ENCODE assay signal across 8 mouse cellular contexts in genomic region chr8:105900941-105901616, GRCm38 (mm10). TPM values are rescaled to one million over a fixed set of nuclear protein-coding genes. Genes with fewer than 3 reads are reported as not detected.
DNase-seq lines count a peak whose midpoint lies in the region; ATAC-seq and TF ChIP-seq lines count a peak whose summit lies in the region.

No protein-coding gene starts in this region.

- H3K9me3 ChIP-seq in kidney, embryonic 15.5 days (replicated peaks), result no peaks in the 10 kb centered on the region
- no peaks in the 10 kb centered on the region for H3K9me3 ChIP-seq in ES-E14 (ENCODE audit: control insufficient read depth, insufficient read depth, low read depth, low read length)
- no peaks in the 10 kb centered on the region for H3K9me3 ChIP-seq in forebrain, embryonic 13.5 days (replicated peaks)
- no peaks in the 10 kb centered on the region for H3K9me3 ChIP-seq in liver, embryonic 15.5 days (replicated peaks)

- H3K4me1 ChIP-seq in kidney, embryonic 15.5 days, result peaks cover 12% of the 10 kb centered on the region
- no peaks in the 10 kb centered on the region for H3K4me1 ChIP-seq in ES-E14 (ENCODE audit: control insufficient read depth in 2 of 2, insufficient read depth in 2 of 2, low read length in 2 of 2, poor library complexity in 1 of 2)
- peaks cover 14% of the 10 kb centered on the region for H3K4me1 ChIP-seq in forebrain, embryonic 13.5 days
- peaks cover 22% of the 10 kb centered on the region for H3K4me1 ChIP-seq in liver, embryonic 15.5 days (replicated peaks)

- no peak for DNase-seq in kidney, postnatal 10 days
- DNase-seq in ES-E14 (ENCODE audit: low read depth, low spot score), result no peak
- no peak for DNase-seq in right cerebral cortex, postnatal 36 days (ENCODE audit: low spot score in 2 of 2)
- no peak for DNase-seq in gastrocnemius, postnatal 25 days
- DNase-seq in right cerebral cortex, postnatal 14 days, result no peak

- peak overlapping the region; percentile 72 for H3K4me2 ChIP-seq in kidney, embryonic 15.5 days
- peak overlapping the region; percentile 90 for H3K4me2 ChIP-seq in forebrain, embryonic 13.5 days
- H3K4me2 ChIP-seq in liver, embryonic 15.5 days, result peak overlapping the region; percentile 77

- H3K9ac ChIP-seq in kidney, embryonic 15.5 days, result peak overlapping the region; percentile 100
- H3K9ac ChIP-seq in ES-E14 (ENCODE audit: insufficient read depth, low read depth, low read length, poor library complexity, severe bottlenecking), result peak overlapping the region; percentile 93
- H3K9ac ChIP-seq in forebrain, embryonic 13.5 days, result peak overlapping the region; percentile 97
- peak overlapping the region; percentile 99 for H3K9ac ChIP-seq in liver, embryonic 15.5 days

- ATAC-seq in kidney, embryonic 15.5 days (replicated peaks; ENCODE audit: low FRiP score), result 0 out of 2 replicates have a peak, but pooled peaks have one; percentile 8
- ATAC-seq in forebrain, embryonic 13.5 days, result no peak
- peak; percentile 57 for ATAC-seq in liver, embryonic 15.5 days (ENCODE audit: insufficient read depth)

- peak overlapping the region; percentile 91 for H3K27ac ChIP-seq in kidney, embryonic 15.5 days
- H3K27ac ChIP-seq in ES-E14 (ENCODE audit: insufficient read depth, low read depth, low read length, poor library complexity, severe bottlenecking), result 0 out of 2 replicates have a peak overlapping the region, but pooled peaks have one; percentile 26
- H3K27ac ChIP-seq in forebrain, embryonic 13.5 days, result peak overlapping the region; percentile 84; the same call in 1 of the 2 replicates
- peak overlapping the region; percentile 96 for H3K27ac ChIP-seq in liver, embryonic 15.5 days (replicated peaks)

- H3K27me3 ChIP-seq in kidney, embryonic 15.5 days, result no peaks in the 10 kb centered on the region
- H3K27me3 ChIP-seq in forebrain, embryonic 13.5 days, result no peaks in the 10 kb centered on the region
- no peaks in the 10 kb centered on the region for H3K27me3 ChIP-seq in liver, embryonic 15.5 days

- 30% methylated on average over 16 of the region's 16 CpGs for WGBS in kidney, embryonic 15.5 days
- 39% methylated on average over 16 of the region's 16 CpGs for WGBS in forebrain, embryonic 13.5 days
- whole genome bisulfite sequencing in liver, embryonic 15.5 days (ENCODE audit: insufficient replicate concordance), result 12% methylated on average over 16 of the region's 16 CpGs

- in situ Hi-C loops in ES-E14 (cut with MboI; ENCODE audit: low sequenced_read_pairs in 2 of 2, unreplicated experiment in 2 of 2), result no loop called here

- H3K4me3 ChIP-seq in kidney, embryonic 15.5 days (replicated peaks), result peak overlapping the region; percentile 94
- peak overlapping the region; percentile 89 to 92 for H3K4me3 ChIP-seq in ES-E14 (ENCODE audit: insufficient read depth in 1 of 2, low read depth in 1 of 2, low read length in 2 of 2, poor library complexity in 1 of 2, severe bottlenecking in 1 of 2)
- peak overlapping the region; percentile 95 for H3K4me3 ChIP-seq in forebrain, embryonic 13.5 days
- peak overlapping the region; percentile 97 for H3K4me3 ChIP-seq in liver, embryonic 15.5 days (replicated peaks)

- H3K36me3 ChIP-seq in kidney, embryonic 15.5 days, result peaks cover 8% of the 10 kb centered on the region; the same call in 1 of the 2 replicates
- no peaks in the 10 kb centered on the region for H3K36me3 ChIP-seq in ES-E14 (ENCODE audit: control insufficient read depth, insufficient read depth, low read length, poor library complexity, severe bottlenecking)
- no peaks in the 10 kb centered on the region for H3K36me3 ChIP-seq in forebrain, embryonic 13.5 days (ENCODE audit: poor library complexity, severe bottlenecking)
- 0 out of 2 replicates have a peak, but pooled peaks cover 3% of the 10 kb centered on the region for H3K36me3 ChIP-seq in liver, embryonic 15.5 days (replicated peaks)

TF ChIP-seq in ES-E14, 5 proteins besides CTCF, POLR2A, EP300 and RAD21:
- TF ChIP-seq HCFC1 (IDR thresholded peaks at IDR 0.05; ENCODE audit: borderline replicate concordance, insufficient read depth, low read length), result no peak

RNA-seq across cellular contexts. Expression of gene Pskh1, which starts 0.8 kb away (rescaled TPM):
- polyA plus RNA-seq in kidney, embryonic 15.5 days (2015; fragmentation: Nextera tagmentation; extraction: Ambion mirVana), result 36.4 and 41.9 TPM in 2 replicates
- total RNA-seq in ES-E14 (2012; rRNA removed), result 13.2 and 13.7 TPM in 2 replicates
- 12.8 and 14.4 TPM in 2 replicates for polyA plus RNA-seq in forebrain, embryonic 13.5 days (2015; fragmentation: Nextera tagmentation; extraction: Ambion mirVana)
- polyA plus RNA-seq in liver, embryonic 15.5 days (2015; fragmentation: Nextera tagmentation; extraction: Ambion mirVana), result 10.3 and 12.5 TPM in 2 replicates
- 10 to 100 TPM in 1 of 2 experiments, 1 to 10 TPM in 1; 10.0 to 10.7 TPM for total RNA-seq in gastrocnemius, postnatal 25 days (2021)

RNA-seq across cellular contexts. Expression of gene Nrn1l, which starts 7.7 kb away (rescaled TPM):
- polyA plus RNA-seq in kidney, embryonic 15.5 days (2015; fragmentation: Nextera tagmentation; extraction: Ambion mirVana), result 0.78 and 0.92 TPM in 2 replicates
- total RNA-seq in ES-E14 (2012; rRNA removed), result 2.1 and 2.7 TPM in 2 replicates
- polyA plus RNA-seq in forebrain, embryonic 13.5 days (2015; fragmentation: Nextera tagmentation; extraction: Ambion mirVana), result 0.50 and 0.84 TPM in 2 replicates
- polyA plus RNA-seq in liver, embryonic 15.5 days (2015; fragmentation: Nextera tagmentation; extraction: Ambion mirVana), result not detected in 2 replicates
- total RNA-seq in gastrocnemius, postnatal 25 days (2021), result not detected

RNA-seq across cellular contexts. Expression of gene Edc4, which starts 20.4 kb away (rescaled TPM):
- polyA plus RNA-seq in kidney, embryonic 15.5 days (2015; fragmentation: Nextera tagmentation; extraction: Ambion mirVana), result 47.1 and 51.9 TPM in 2 replicates
- 93.9 and 117 TPM in 2 replicates for total RNA-seq in ES-E14 (2012; rRNA removed)
- 46.4 and 56.9 TPM in 2 replicates for polyA plus RNA-seq in forebrain, embryonic 13.5 days (2015; fragmentation: Nextera tagmentation; extraction: Ambion mirVana)
- polyA plus RNA-seq in liver, embryonic 15.5 days (2015; fragmentation: Nextera tagmentation; extraction: Ambion mirVana), result 15.3 and 15.5 TPM in 2 replicates
- total RNA-seq in gastrocnemius, postnatal 25 days (2021), result 10 to 100 TPM; 17.5 to 18.4 TPM

RNA-seq across cellular contexts. Expression of gene Ctrl, which starts 32.6 kb away (rescaled TPM):
- 1.2 and 1.7 TPM in 2 replicates for polyA plus RNA-seq in kidney, embryonic 15.5 days (2015; fragmentation: Nextera tagmentation; extraction: Ambion mirVana)
- 3.6 and 5.3 TPM in 2 replicates for total RNA-seq in ES-E14 (2012; rRNA removed)
- 1.9 TPM in 2 replicates for polyA plus RNA-seq in forebrain, embryonic 13.5 days (2015; fragmentation: Nextera tagmentation; extraction: Ambion mirVana)
- 0.20 and 0.36 TPM in 2 replicates for polyA plus RNA-seq in liver, embryonic 15.5 days (2015; fragmentation: Nextera tagmentation; extraction: Ambion mirVana)
- total RNA-seq in gastrocnemius, postnatal 25 days (2021), result not detected

RNA-seq across cellular contexts. Expression of gene Psmb10, which starts 37.2 kb away (rescaled TPM):
- 43.8 and 44.5 TPM in 2 replicates for polyA plus RNA-seq in kidney, embryonic 15.5 days (2015; fragmentation: Nextera tagmentation; extraction: Ambion mirVana)
- 70.9 and 81.5 TPM in 2 replicates for total RNA-seq in ES-E14 (2012; rRNA removed)
- 29.0 and 29.1 TPM in 2 replicates for polyA plus RNA-seq in forebrain, embryonic 13.5 days (2015; fragmentation: Nextera tagmentation; extraction: Ambion mirVana)
- 45.0 and 47.9 TPM in 2 replicates for polyA plus RNA-seq in liver, embryonic 15.5 days (2015; fragmentation: Nextera tagmentation; extraction: Ambion mirVana)
- total RNA-seq in gastrocnemius, postnatal 25 days (2021), result 10 to 100 TPM; 19.1 to 22.1 TPM

Comparison
In these comparisons a context has a peak if more than half of its experiments do, and no peak if none do; other contexts are left out.
1. H3K27ac ChIP-seq: peak in every context shown above with its lines; median percentile 96 in liver, embryonic 15.5 days; 91 in kidney, embryonic 15.5 days; 84 in forebrain, embryonic 13.5 days; 26 in ES-E14.